Mouse (Mus musculus) bone marrow macrophage, adult 2 months (primary cell): Measurements from ENCODE around the gene Adcy2. TPM values are rescaled to one million over a fixed set of nuclear protein-coding genes. Genes with fewer than 3 reads are reported as not detected.

Experiments used
- H3K27ac ChIP-seq: 2 replicates; pipeline ENCODE4 v1.5.1; 2012; ENCODE audit warnings: low read depth, low read length; ENCODE audit not compliant: insufficient read depth
- H3K4me1 ChIP-seq: 2 replicates; pipeline ENCODE4 v1.6.1; 2012; ENCODE audit warnings: low read length; ENCODE audit not compliant: control insufficient read depth, insufficient read depth
- H3K4me3 ChIP-seq: 2 replicates; pipeline ENCODE4 v1.5.1; 2012; ENCODE audit warnings: mild to moderate bottlenecking, low read length, moderate library complexity; ENCODE audit not compliant: insufficient read depth
- CTCF ChIP-seq: IDR thresholded peaks from 2 replicates; pipeline ENCODE4 v1.5.1; 2012; ENCODE audit warnings: low read depth, mild to moderate bottlenecking, low read length, moderate library complexity
- POLR2A ChIP-seq: IDR thresholded peaks from 2 replicates; pipeline ENCODE4 v1.6.1; 2012; ENCODE audit warnings: mild to moderate bottlenecking, low read depth, low read length, borderline replicate concordance
- polyA plus RNA-seq: library from polyadenylated mRNA; stranded (reverse); fragments of >200 nt; gene quantifications from 2 replicates; pipeline ENCODE4 v1.2.4, GENCODE M21; 2012; ENCODE audit not compliant: missing spikeins, insufficient read depth, insufficient read length

Adcy2 gene
- polyA plus RNA-seq, 1 experiment = 0.17 TPM

GRCm38 (mm10) chr13:68832141-68832540, 167.2 kb downstream of the Adcy2 start:
- H3K27ac ChIP-seq = no peak overlapping the region

GRCm38 (mm10) chr13:68830030-68830759, 169.1 kb downstream of the Adcy2 start:
- Histone ChIP-seq H3K4me1 (no peaks in the 10 kb centered on the region), H3K4me3 (no peak overlapping the region), H3K27ac (no peak overlapping the region)
- TF ChIP-seq CTCF = no peak
- no peak for TF ChIP-seq POLR2A

More at GRCm38 (mm10) chr13:68832141-68832540, 167.2 kb downstream of the Adcy2 start:
- TF ChIP-seq CTCF (no peak), POLR2A (no peak)
- H3K4me1 ChIP-seq = no peaks in the 10 kb centered on the region
- H3K4me3 ChIP-seq = no peak overlapping the region

- H3K27ac ChIP-seq = no peak overlapping the region
- TF ChIP-seq POLR2A (no peak), CTCF (no peak)
- no peak overlapping the region for H3K4me3 ChIP-seq
- no peaks in the 10 kb centered on the region for H3K4me1 ChIP-seq
Observed at GRCm38 (mm10) chr13:68828441-68828840, 170.9 kb downstream of the Adcy2 start.

- no peak overlapping the region for H3K27ac ChIP-seq
- no peaks in the 10 kb centered on the region for H3K4me1 ChIP-seq
- H3K4me3 ChIP-seq = no peak overlapping the region
- TF ChIP-seq POLR2A = no peak
- no peak for TF ChIP-seq CTCF
Observed at GRCm38 (mm10) chr13:68826461-68826860, 172.9 kb downstream of the Adcy2 start.

- H3K4me3 ChIP-seq = no peak overlapping the region
- no peaks in the 10 kb centered on the region for H3K4me1 ChIP-seq
- H3K27ac ChIP-seq = no peak overlapping the region
- TF ChIP-seq POLR2A (no peak), CTCF (no peak)
Observed at GRCm38 (mm10) chr13:68820858-68821579, 178.3 kb downstream of the Adcy2 start.

- Histone ChIP-seq H3K27ac (no peak overlapping the region), H3K4me3 (no peak overlapping the region), H3K4me1 (no peaks in the 10 kb centered on the region)
- TF ChIP-seq POLR2A (no peak), CTCF (no peak)
Observed at GRCm38 (mm10) chr13:68815704-68816477, 183.4 kb downstream of the Adcy2 start.

GRCm38 (mm10) chr13:68811185-68811584, 188.2 kb downstream of the Adcy2 start:
- H3K4me3 ChIP-seq = no peak overlapping the region
- no peaks in the 10 kb centered on the region for H3K4me1 ChIP-seq
- H3K27ac ChIP-seq = no peak overlapping the region
- no peak for TF ChIP-seq CTCF
- no peak for TF ChIP-seq POLR2A

- no peak for TF ChIP-seq POLR2A
- TF ChIP-seq CTCF = no peak; the same call in 1 of the 2 replicates
- no peak overlapping the region for H3K4me3 ChIP-seq
- H3K4me1 ChIP-seq = no peaks in the 10 kb centered on the region
- no peak overlapping the region for H3K27ac ChIP-seq
Observed at GRCm38 (mm10) chr13:68799777-68800176, 199.6 kb downstream of the Adcy2 start.

- TF ChIP-seq POLR2A (no peak), CTCF (no peak)
- H3K27ac ChIP-seq = no peak overlapping the region
Observed at GRCm38 (mm10) chr13:68793286-68793685, 206.1 kb downstream of the Adcy2 start.

More at GRCm38 (mm10) chr13:68793286-68793685, 206.1 kb downstream of the Adcy2 start:
- Histone ChIP-seq H3K4me3 (no peak overlapping the region), H3K4me1 (no peaks in the 10 kb centered on the region)
